Mouse (Mus musculus) midbrain, embryonic 16.5 days (tissue): ENCODE results near the gene Copz1. TPM values are rescaled to one million over a fixed set of nuclear protein-coding genes. Genes with fewer than 3 reads are reported as not detected.
A peak's percentile ranks its signal among the peaks of the same experiment; 100 is the strongest.

ENCODE experiments used
- ATAC-seq: fragments of 200-750 bp; cut with Nextera tagmentation; 2 replicates; pipeline ENCODE4 v1.8.0; 2017; ENCODE audit warnings: moderate TSS enrichment
- H3K27ac ChIP-seq: fragments of 300-500 bp; sonication (generic); 2 replicates; pipeline ENCODE4 v1.5.1; 2014; ENCODE audit warnings: mild to moderate bottlenecking, low read length, mixed read lengths
- H3K27me3 ChIP-seq: fragments of 300-500 bp; sonication (generic); 2 replicates; pipeline ENCODE4 v1.6.1; 2014; ENCODE audit warnings: low read depth, low read length, mixed read lengths; ENCODE audit not compliant: control insufficient read depth, insufficient read depth
- H3K36me3 ChIP-seq: fragments of 300-500 bp; sonication (generic); 2 replicates; pipeline ENCODE4 v1.6.1; 2014; ENCODE audit warnings: mild to moderate bottlenecking, low read length, moderate library complexity, mixed read lengths; ENCODE audit not compliant: control insufficient read depth, insufficient read depth
- H3K4me1 ChIP-seq: fragments of 300-500 bp; sonication (generic); 2 replicates; pipeline ENCODE4 v1.6.1; 2014; ENCODE audit warnings: mild to moderate bottlenecking, low read length, mixed read lengths; ENCODE audit not compliant: control insufficient read depth, insufficient read depth
- H3K4me2 ChIP-seq: fragments of 300-500 bp; sonication (generic); 2 replicates; pipeline ENCODE4 v1.6.1; 2014; ENCODE audit warnings: mild to moderate bottlenecking, low read length, mixed read lengths
- H3K4me3 ChIP-seq: fragments of 300-500 bp; sonication (generic); 2 replicates; pipeline ENCODE4 v1.5.1; 2014; ENCODE audit warnings: low read depth, mild to moderate bottlenecking, low read length, moderate library complexity, mixed read lengths
- H3K9ac ChIP-seq: fragments of 300-500 bp; sonication (generic); 2 replicates; pipeline ENCODE4 v1.6.1; 2014; ENCODE audit warnings: low read depth, low read length, mixed read lengths
- H3K9me3 ChIP-seq: fragments of 300-500 bp; sonication (generic); replicated peaks from 2 replicates; pipeline ENCODE4 v1.6.1; 2014; ENCODE audit warnings: mild to moderate bottlenecking, low read length, mixed read lengths; ENCODE audit not compliant: control insufficient read depth, poor library complexity, severe bottlenecking
- WGBS: fragments of 180-500 bp; shearing (Covaris S2); extraction: QIAGEN DNeasy Blood & Tissue Kit; methylation state at CpG from one replicate; pipeline ENCODE4 v1.1.7; 2014; 5-methylcytosine and 5-hydroxymethylcytosine counted together
- polyA plus RNA-seq: library from polyadenylated mRNA; unstranded; fragments of >200 nt; fragmentation: Nextera tagmentation; extraction: Ambion mirVana; gene quantifications from 2 replicates; pipeline ENCODE4 v1.2.1, GENCODE M21; 2015

The Copz1 gene
- polyA plus RNA-seq, 1 experiment from 2014 or later = 200 TPM

- no peak overlapping the region for H3K4me2 ChIP-seq
- H3K27ac ChIP-seq = peak overlapping the region; percentile 96
- H3K27me3 ChIP-seq = no peaks in the 10 kb centered on the region
- peaks cover 87% of the 10 kb centered on the region for H3K4me1 ChIP-seq
- 35% methylated on average over 5 of the region's 5 CpGs for WGBS
- no peak for ATAC-seq
- no peaks in the 10 kb centered on the region; the same call in 1 of the 2 replicates for H3K36me3 ChIP-seq
- peak overlapping the region; percentile 13; the same call in 1 of the 2 replicates for H3K9ac ChIP-seq
- H3K9me3 ChIP-seq = no peaks in the 10 kb centered on the region
- no peak overlapping the region for H3K4me3 ChIP-seq
Observed at GRCm38 (mm10) chr15:103301547-103302340, 29.2 kb downstream of the Copz1 start.

- Histone ChIP-seq H3K4me1 (peaks cover 82% of the 10 kb centered on the region), H3K4me2 (no peak overlapping the region), H3K36me3 (no peaks in the 10 kb centered on the region; the same call in 1 of the 2 replicates), H3K9ac (peak overlapping the region; percentile 8; the same call in 1 of the 2 replicates), H3K27me3 (no peaks in the 10 kb centered on the region), H3K4me3 (no peak overlapping the region), H3K27ac (peak overlapping the region; percentile 96), H3K9me3 (no peaks in the 10 kb centered on the region)
- no peak for ATAC-seq
- 48% methylated on average over 6 of the region's 6 CpGs for WGBS
Observed at GRCm38 (mm10) chr15:103302341-103303021, 30.0 kb downstream of the Copz1 start.

GRCm38 (mm10) chr15:103303916-103304615 lies 31.6 kb downstream of the Copz1 start:
- Histone ChIP-seq H3K27ac (peak overlapping the region; percentile 96), H3K4me1 (peaks cover 68% of the 10 kb centered on the region), H3K27me3 (no peaks in the 10 kb centered on the region), H3K9me3 (no peaks in the 10 kb centered on the region), H3K36me3 (no peaks in the 10 kb centered on the region), H3K4me3 (peak overlapping the region; percentile 45), H3K4me2 (peak overlapping the region; percentile 79), H3K9ac (peak overlapping the region; percentile 80)
- no peak for ATAC-seq
- WGBS = 7% methylated on average over 8 of the region's 8 CpGs

GRCm38 (mm10) chr15:103304616-103304969 lies 32.1 kb downstream of the Copz1 start:
- Histone ChIP-seq H3K9me3 (no peaks in the 10 kb centered on the region), H3K4me2 (peak overlapping the region; percentile 79), H3K4me1 (peaks cover 63% of the 10 kb centered on the region), H3K36me3 (no peaks in the 10 kb centered on the region), H3K4me3 (peak overlapping the region; percentile 45), H3K27ac (peak overlapping the region; percentile 96), H3K9ac (peak overlapping the region; percentile 80), H3K27me3 (no peaks in the 10 kb centered on the region; the same call in 1 of the 2 replicates)
- peak; percentile 0 for ATAC-seq
- WGBS = 0% methylated on average over 9 of the region's 9 CpGs

GRCm38 (mm10) chr15:103305070-103305678 lies 32.7 kb downstream of the Copz1 start:
- Histone ChIP-seq H3K9ac (peak overlapping the region; percentile 85), H3K27ac (peak overlapping the region; percentile 99), H3K4me3 (peak overlapping the region; percentile 45), H3K36me3 (no peaks in the 10 kb centered on the region), H3K4me2 (peak overlapping the region; percentile 79), H3K4me1 (peaks cover 57% of the 10 kb centered on the region), H3K27me3 (no peaks in the 10 kb centered on the region; the same call in 1 of the 2 replicates), H3K9me3 (no peaks in the 10 kb centered on the region)
- WGBS = under 1% methylated on average over 56 of the region's 71 CpGs
- ATAC-seq = peak; percentile 96

- H3K9ac ChIP-seq = peak overlapping the region; percentile 85
- no peaks in the 10 kb centered on the region for H3K9me3 ChIP-seq
- peaks cover 49% of the 10 kb centered on the region for H3K4me1 ChIP-seq
- 28% methylated on average over 8 of the region's 8 CpGs for WGBS
- peak overlapping the region; percentile 39 for H3K4me3 ChIP-seq
- no peaks in the 10 kb centered on the region; the same call in 1 of the 2 replicates for H3K27me3 ChIP-seq
- H3K27ac ChIP-seq = peak overlapping the region; percentile 99
- H3K4me2 ChIP-seq = peak overlapping the region; percentile 78
- ATAC-seq = no peak
- no peaks in the 10 kb centered on the region for H3K36me3 ChIP-seq
Observed at GRCm38 (mm10) chr15:103305792-103306645, 33.5 kb downstream of the Copz1 start.

GRCm38 (mm10) chr15:103307125-103307524 lies 34.6 kb downstream of the Copz1 start:
- H3K27ac ChIP-seq = peak overlapping the region; percentile 75
- under 1% methylated on average over 7 of the region's 7 CpGs for WGBS
- no peak for ATAC-seq

More at GRCm38 (mm10) chr15:103307125-103307524, 34.6 kb downstream of the Copz1 start:
- no peak overlapping the region; the same call in 1 of the 2 replicates for H3K4me2 ChIP-seq
- no peaks in the 10 kb centered on the region for H3K9me3 ChIP-seq
- H3K27me3 ChIP-seq = no peaks in the 10 kb centered on the region; the same call in 1 of the 2 replicates
- peak overlapping the region; percentile 53; the same call in 1 of the 2 replicates for H3K9ac ChIP-seq
- H3K36me3 ChIP-seq = no peaks in the 10 kb centered on the region
- no peak overlapping the region for H3K4me3 ChIP-seq
- peaks cover 39% of the 10 kb centered on the region for H3K4me1 ChIP-seq
